Mouse (Mus musculus) liver, embryonic 16.5 days (tissue): ENCODE data around the gene Npy4r. TPM values are rescaled to one million over a fixed set of nuclear protein-coding genes. Genes with fewer than 3 reads are reported as not detected.

ENCODE experiments used
- ATAC-seq: fragments of 200-750 bp; cut with Nextera tagmentation; 2 replicates; pipeline ENCODE4 v1.8.0; 2017; ENCODE audit warnings: low read depth, mild to moderate bottlenecking, moderate number of reproducible peaks, moderate library complexity
- H3K27ac ChIP-seq: fragments of 300-500 bp; sonication (generic); 2 replicates; pipeline ENCODE4 v1.5.1; 2014; ENCODE audit warnings: mild to moderate bottlenecking, low read length
- H3K27me3 ChIP-seq: fragments of 300-500 bp; sonication (generic); 2 replicates; pipeline ENCODE4 v1.6.1; 2014; ENCODE audit warnings: low read depth, low read length, mixed read lengths; ENCODE audit not compliant: control insufficient read depth, insufficient read depth
- H3K36me3 ChIP-seq: fragments of 300-500 bp; sonication (generic); 2 replicates; pipeline ENCODE4 v1.6.1; 2014; ENCODE audit warnings: mild to moderate bottlenecking; ENCODE audit not compliant: control insufficient read depth, insufficient read depth
- H3K4me1 ChIP-seq: fragments of 300-500 bp; sonication (generic); 2 replicates; pipeline ENCODE4 v1.6.1; 2014; ENCODE audit warnings: low read depth, low read length, mixed read lengths; ENCODE audit not compliant: control insufficient read depth
- H3K4me2 ChIP-seq: fragments of 300-500 bp; sonication (generic); 2 replicates; pipeline ENCODE4 v1.6.1; 2014; ENCODE audit warnings: low read depth, low read length, mixed read lengths
- H3K4me3 ChIP-seq: fragments of 300-500 bp; sonication (generic); 2 replicates; pipeline ENCODE4 v1.5.1; 2014; ENCODE audit warnings: low read depth, mild to moderate bottlenecking, low read length
- H3K9ac ChIP-seq: fragments of 300-500 bp; sonication (generic); 2 replicates; pipeline ENCODE4 v1.6.1; 2014; ENCODE audit warnings: low read depth, low read length
- H3K9me3 ChIP-seq: fragments of 300-500 bp; sonication (generic); replicated peaks from 2 replicates; pipeline ENCODE4 v1.6.1; 2016; ENCODE audit warnings: low read length; ENCODE audit not compliant: control insufficient read depth
- WGBS: fragments of 180-500 bp; shearing (Covaris S2); extraction: QIAGEN DNeasy Blood & Tissue Kit; methylation state at CpG from one replicate; pipeline ENCODE4 v1.1.7; 2014; ENCODE audit not compliant: insufficient replicate concordance; 5-methylcytosine and 5-hydroxymethylcytosine counted together
- polyA plus RNA-seq: library from polyadenylated mRNA; unstranded; fragments of >200 nt; fragmentation: Nextera tagmentation; extraction: Ambion mirVana; gene quantifications from 2 replicates; pipeline ENCODE4 v1.2.1, GENCODE M21; 2015

Npy4r gene
- polyA plus RNA-seq, 1 experiment from 2014 or later: not detected

DNA sequence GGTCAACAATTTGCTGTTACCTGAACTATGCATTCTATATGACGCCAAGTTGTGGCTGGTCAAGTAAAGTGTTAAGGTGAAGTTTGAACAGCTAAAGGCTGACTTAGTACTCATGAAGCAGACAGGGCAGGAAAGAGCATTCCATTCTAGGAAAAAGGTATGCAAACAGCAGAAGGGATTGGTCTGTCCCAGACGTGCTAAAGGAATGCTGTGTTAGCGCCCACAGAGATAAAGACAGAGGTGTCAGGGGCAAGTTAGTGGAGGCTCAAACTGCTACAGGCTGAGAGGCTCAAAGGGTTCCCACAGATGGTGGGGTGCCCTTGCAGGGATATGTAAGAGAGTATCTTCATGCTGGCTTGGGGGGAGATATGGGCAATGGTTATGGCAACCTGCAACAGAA is 48.4 kb downstream of the Npy4r start:
- H3K4me3 ChIP-seq: no peak overlapping the region
- H3K36me3 ChIP-seq: no peaks in the 10 kb centered on the region
- H3K27me3 ChIP-seq: no peaks in the 10 kb centered on the region
- H3K27ac ChIP-seq: no peak overlapping the region
- ATAC-seq: no peak
- 46% methylated on average over 3 of the region's 3 CpGs for WGBS
- no peaks in the 10 kb centered on the region for H3K4me1 ChIP-seq
- H3K9ac ChIP-seq: no peak overlapping the region
- H3K9me3 ChIP-seq: no peaks in the 10 kb centered on the region
- no peak overlapping the region for H3K4me2 ChIP-seq

GRCm38 (mm10) chr14:34102601-34103000 is 49.7 kb downstream of the Npy4r start, which contains the start of gene A630023A22Rik:
TSS of gene A630023A22Rik (minus strand) at chr14:34102754.
- Histone ChIP-seq H3K9ac (no peak within 1 kb of the TSS), H3K4me3 (no peak within 1 kb of the TSS), H3K36me3 (no peaks in the 10 kb centered on the region), H3K4me1 (no peaks in the 10 kb centered on the region), H3K27ac (no peak within 1 kb of the TSS), H3K4me2 (no peak within 1 kb of the TSS), H3K9me3 (no peaks in the 10 kb centered on the region), H3K27me3 (no peaks in the 10 kb centered on the region)
- 63% methylated on average over 5 of the region's 5 CpGs for WGBS
- no peak for ATAC-seq

- no peaks in the 10 kb centered on the region for H3K36me3 ChIP-seq
Observed at GRCm38 (mm10) chr14:34096161-34096560, 56.1 kb downstream of the Npy4r start.

More at GRCm38 (mm10) chr14:34096161-34096560, 56.1 kb downstream of the Npy4r start:
- no peaks in the 10 kb centered on the region for H3K4me1 ChIP-seq
- H3K27me3 ChIP-seq: no peaks in the 10 kb centered on the region
- H3K9ac ChIP-seq: no peak overlapping the region
- H3K27ac ChIP-seq: no peak overlapping the region
- no peak for ATAC-seq
- no peaks in the 10 kb centered on the region for H3K9me3 ChIP-seq
- no peak overlapping the region for H3K4me3 ChIP-seq
- WGBS: 58% methylated on average over 5 of the region's 5 CpGs
- H3K4me2 ChIP-seq: no peak overlapping the region

Other genes with a start within 250 kb of the Npy4r start
- gene Gdf10, start 228.9 kb downstream of the Npy4r start, polyA plus RNA-seq: 5.3 and 6.3 TPM in 2 replicates
- 10.1 and 10.8 TPM in 2 replicates for gene Gdf2, start 211.4 kb downstream of the Npy4r start, polyA plus RNA-seq
- 0.04 and 0.05 TPM in 2 replicates for gene Rbp3, start 198.5 kb downstream of the Npy4r start, polyA plus RNA-seq
- not detected in 2 replicates for gene Zfp488, start 173.7 kb downstream of the Npy4r start, polyA plus RNA-seq
- gene Gm30083, start 137.3 kb downstream of the Npy4r start, polyA plus RNA-seq: not detected in 2 replicates
- not detected in 2 replicates for gene Gm5460, start 135.7 kb downstream of the Npy4r start, polyA plus RNA-seq
- gene Antxrl, start 99.8 kb downstream of the Npy4r start, polyA plus RNA-seq: not detected in 2 replicates
- 0.07 and 0.08 TPM in 2 replicates for gene Anxa8, start 66.5 kb downstream of the Npy4r start, polyA plus RNA-seq
- gene A630023A22Rik, start 49.7 kb downstream of the Npy4r start, polyA plus RNA-seq: not detected in 2 replicates
- 0.02 and 0.09 TPM in 2 replicates for gene Gprin2, start 49.2 kb upstream of the Npy4r start, polyA plus RNA-seq
- 0.57 and 0.63 TPM in 2 replicates for gene Syt15, start 67.1 kb upstream of the Npy4r start, polyA plus RNA-seq
- gene Shld2, start 158.0 kb upstream of the Npy4r start, polyA plus RNA-seq: 7.6 and 8.3 TPM in 2 replicates
- gene Glud1, start 158.2 kb upstream of the Npy4r start, polyA plus RNA-seq: 145 and 155 TPM in 2 replicates
- gene Fam25c, start 202.9 kb upstream of the Npy4r start, polyA plus RNA-seq: 0.35 and 0.57 TPM in 2 replicates
- gene Sncg, start 222.3 kb upstream of the Npy4r start, polyA plus RNA-seq: 0.11 and 0.24 TPM in 2 replicates
- 3.0 and 3.4 TPM in 2 replicates for gene Mmrn2, start 223.0 kb upstream of the Npy4r start, polyA plus RNA-seq